Mouse (Mus musculus) macrophage (primary cell): ENCODE measurements around the gene AC109138.7. TPM values are rescaled to one million over a fixed set of nuclear protein-coding genes. Genes with fewer than 3 reads are reported as not detected.

Source experiments
- H3K27ac ChIP-seq: fragments of 350-480 bp; formaldehyde crosslinking; 2 replicates; pipeline ENCODE4 v1.9.0; 2021
- H3K36me3 ChIP-seq: fragments of 350-480 bp; formaldehyde crosslinking; 2 replicates; pipeline ENCODE4 v1.9.0; 2021; ENCODE audit errors: inconsistent target
- H3K4me3 ChIP-seq: fragments of 350-480 bp; formaldehyde crosslinking; 2 replicates; pipeline ENCODE4 v1.9.0; 2021; ENCODE audit errors: inconsistent target
- H3K79me2 ChIP-seq: fragments of 350-480 bp; formaldehyde crosslinking; 2 replicates; pipeline ENCODE4 v1.9.0; 2021; ENCODE audit errors: inconsistent target
- WGBS: methylation state at CpG from one replicate; pipeline ENCODE4 v1.1.7; 2026; ENCODE audit warnings: inconsistent platforms; ENCODE audit not compliant: missing documents; 5-methylcytosine and 5-hydroxymethylcytosine counted together
- polyA plus RNA-seq: library from polyadenylated mRNA; stranded (reverse); fragments of 250-400 nt; gene quantifications from 3 replicates; pipeline ENCODE4 v1.2.4, GENCODE M21; 2018; ENCODE audit warnings: inconsistent platforms
- total RNA-seq, 78 experiments: library from RNA; depleted of rRNA; stranded (reverse); fragments of 250-400 nt; gene quantifications; 1 replicate in 9 of 78; 2 replicates in 24 of 78; 3 replicates in 43 of 78; 4 replicates in 2 of 78; pipeline ENCODE4 v1.2.4; 2018; ENCODE audit warnings: inconsistent platforms in 56 of 78

Gene AC109138.7
- not detected for total RNA-seq (2018; cell fraction: chromatin; rRNA removed)
- under 1 TPM in 1 of 26 experiments, not detected in 25; 0.74 TPM for total RNA-seq (2018; cell fraction: cytosol; rRNA removed)
- total RNA-seq (2018; cell fraction: nucleus; rRNA removed), result not detected
- not detected in 3 replicates for polyA plus RNA-seq

GRCm38 (mm10) chr19:4214071-4214770 is at the start of gene AC109138.7, which contains the start of gene Clcf1:
TSS of gene AC109138.7 (plus strand) at chr19:4214357.
TSS of gene Clcf1 (plus strand) at chr19:4214238.
- H3K79me2 ChIP-seq, result no peaks in the 10 kb centered on the region
- H3K4me3 ChIP-seq, result no peak within 1 kb of the TSS
- 2% methylated on average over 33 of the region's 49 CpGs for WGBS
- H3K27ac ChIP-seq, result no peak within 1 kb of the TSS
- H3K36me3 ChIP-seq, result no peaks in the 10 kb centered on the region

- 37% methylated on average over 2 of the region's 2 CpGs for WGBS
- Histone ChIP-seq H3K4me3 (no peak overlapping the region), H3K27ac (0 out of 2 replicates have a peak overlapping the region, but pooled peaks have one; percentile 7), H3K79me2 (peaks cover 12% of the 10 kb centered on the region; the same call in 1 of the 2 replicates), H3K36me3 (peaks cover 13% of the 10 kb centered on the region)
Observed at GRCm38 (mm10) chr19:4164721-4165120, 49.4 kb upstream of the AC109138.7 start.

GRCm38 (mm10) chr19:4166678-4167476 is 47.3 kb upstream of the AC109138.7 start:
- Histone ChIP-seq H3K36me3 (no peaks in the 10 kb centered on the region), H3K4me3 (no peak overlapping the region), H3K79me2 (peaks cover 11% of the 10 kb centered on the region; the same call in 1 of the 2 replicates), H3K27ac (no peak overlapping the region)
- 95% methylated on average over 9 of the region's 9 CpGs for WGBS

GRCm38 (mm10) chr19:4169378-4169784 is 44.8 kb upstream of the AC109138.7 start:
- Histone ChIP-seq H3K79me2 (no peaks in the 10 kb centered on the region), H3K4me3 (peak overlapping the region; percentile 21; the same call in 1 of the 2 replicates), H3K36me3 (no peaks in the 10 kb centered on the region), H3K27ac (no peak overlapping the region)
- under 1% methylated on average over 40 of the region's 43 CpGs for WGBS

GRCm38 (mm10) chr19:4169810-4170209 is 44.3 kb upstream of the AC109138.7 start:
- Histone ChIP-seq H3K4me3 (peak overlapping the region; percentile 1; the same call in 1 of the 2 replicates), H3K79me2 (no peaks in the 10 kb centered on the region), H3K27ac (0 out of 2 replicates have a peak overlapping the region, but pooled peaks have one; percentile 4), H3K36me3 (no peaks in the 10 kb centered on the region)
- 12% methylated on average over 27 of the region's 27 CpGs for WGBS

- Histone ChIP-seq H3K36me3 (no peaks in the 10 kb centered on the region), H3K27ac (no peak overlapping the region), H3K79me2 (no peaks in the 10 kb centered on the region), H3K4me3 (no peak overlapping the region)
- WGBS, result 91% methylated on average over 10 of the region's 10 CpGs
Observed at GRCm38 (mm10) chr19:4170723-4171392, 43.3 kb upstream of the AC109138.7 start.

- 48% methylated on average over 13 of the region's 13 CpGs for WGBS
Observed at GRCm38 (mm10) chr19:4171393-4172290, 42.5 kb upstream of the AC109138.7 start.

GRCm38 (mm10) chr19:4172925-4173324 is 41.2 kb upstream of the AC109138.7 start:
- H3K27ac ChIP-seq, result no peak overlapping the region
- H3K36me3 ChIP-seq, result no peaks in the 10 kb centered on the region
- WGBS, result 89% methylated on average over 11 of the region's 11 CpGs
- no peak overlapping the region for H3K4me3 ChIP-seq
- H3K79me2 ChIP-seq, result no peaks in the 10 kb centered on the region

More at GRCm38 (mm10) chr19:4171393-4172290, 42.5 kb upstream of the AC109138.7 start:
- H3K36me3 ChIP-seq, result no peaks in the 10 kb centered on the region
- H3K4me3 ChIP-seq, result no peak overlapping the region
- H3K27ac ChIP-seq, result no peak overlapping the region
- no peaks in the 10 kb centered on the region for H3K79me2 ChIP-seq

GRCm38 (mm10) chr19:4175368-4175947 is 38.7 kb upstream of the AC109138.7 start, which contains the start of gene Carns1:
TSS of gene Carns1 (minus strand) at chr19:4175479.
- 92% methylated on average over 11 of the region's 11 CpGs for WGBS
- Histone ChIP-seq H3K36me3 (no peaks in the 10 kb centered on the region), H3K79me2 (no peaks in the 10 kb centered on the region), H3K27ac (no peak within 1 kb of the TSS), H3K4me3 (no peak within 1 kb of the TSS)

GRCm38 (mm10) chr19:4180411-4180810 is 33.7 kb upstream of the AC109138.7 start:
- Histone ChIP-seq H3K27ac (no peak overlapping the region), H3K4me3 (no peak overlapping the region), H3K79me2 (no peaks in the 10 kb centered on the region), H3K36me3 (no peaks in the 10 kb centered on the region)
- WGBS, result 81% methylated on average over 7 of the region's 7 CpGs

- Histone ChIP-seq H3K4me3 (no peak overlapping the region), H3K27ac (no peak overlapping the region), H3K36me3 (no peaks in the 10 kb centered on the region), H3K79me2 (no peaks in the 10 kb centered on the region)
- WGBS, result 44% methylated on average over 3 of the region's 3 CpGs
Observed at GRCm38 (mm10) chr19:4181892-4182291, 32.3 kb upstream of the AC109138.7 start.

GRCm38 (mm10) chr19:4183689-4184088 is 30.5 kb upstream of the AC109138.7 start:
- Histone ChIP-seq H3K79me2 (no peaks in the 10 kb centered on the region), H3K4me3 (no peak overlapping the region), H3K36me3 (no peaks in the 10 kb centered on the region), H3K27ac (no peak overlapping the region)
- 97% methylated on average over 2 of the region's 2 CpGs for WGBS
